Mouse (Mus musculus) heart, embryonic 14.5 days (tissue): ENCODE measurements around the gene Map2k3. TPM values are rescaled to one million over a fixed set of nuclear protein-coding genes. Genes with fewer than 3 reads are reported as not detected.

Experiments used
- ATAC-seq: fragments of 200-750 bp; cut with Nextera tagmentation; 2 replicates; pipeline ENCODE4 v1.8.0; 2017; ENCODE audit warnings: low read depth, moderate TSS enrichment; ENCODE audit not compliant: insufficient number of reproducible peaks, insufficient read depth, low FRiP score
- H3K27ac ChIP-seq, 2 experiments: fragments of 200-500 bp in 1 of 2; fragments of 300-500 bp in 1 of 2; sonication (generic) in 1 of 2; replicated peaks in 1 of 2; 2 replicates each; pipeline ENCODE4 v1.5.1; 2012 to 2014; ENCODE audit warnings: low read depth in 2 of 2, low read length in 2 of 2, control low read depth in 1 of 2, mild to moderate bottlenecking in 1 of 2, mixed read lengths in 1 of 2; ENCODE audit not compliant: control insufficient read depth in 1 of 2, insufficient read depth in 1 of 2
- H3K27me3 ChIP-seq: fragments of 300-500 bp; sonication (generic); 2 replicates; pipeline ENCODE4 v1.6.1; 2014; ENCODE audit warnings: mild to moderate bottlenecking, low read length, control low read depth; ENCODE audit not compliant: control insufficient read depth, insufficient read depth
- H3K36me3 ChIP-seq: fragments of 300-500 bp; sonication (generic); 2 replicates; pipeline ENCODE4 v1.6.1; 2014; ENCODE audit warnings: mild to moderate bottlenecking, control low read depth, low read length, mixed read lengths; ENCODE audit not compliant: control insufficient read depth, insufficient read depth
- H3K4me1 ChIP-seq, 2 experiments: fragments of 200-500 bp in 1 of 2; fragments of 300-500 bp in 1 of 2; sonication (generic) in 1 of 2; 2 replicates each; pipeline ENCODE4 v1.6.1; 2012 to 2014; ENCODE audit warnings: low read length in 2 of 2, control low read depth in 1 of 2, mixed read lengths in 1 of 2; ENCODE audit not compliant: control insufficient read depth in 2 of 2, insufficient read depth in 2 of 2
- H3K4me2 ChIP-seq: fragments of 300-500 bp; sonication (generic); 2 replicates; pipeline ENCODE4 v1.6.1; 2014; ENCODE audit warnings: mild to moderate bottlenecking, low read length
- H3K4me3 ChIP-seq, 2 experiments: fragments of 200-500 bp in 1 of 2; fragments of 300-500 bp in 1 of 2; sonication (generic) in 1 of 2; 2 replicates each; pipeline ENCODE4 v1.5.1; 2012 to 2014; ENCODE audit warnings: low read length in 2 of 2, mild to moderate bottlenecking in 2 of 2, control low read depth in 1 of 2, low read depth in 1 of 2, moderate library complexity in 1 of 2; ENCODE audit not compliant: control insufficient read depth in 1 of 2, insufficient read depth in 1 of 2
- H3K9ac ChIP-seq: fragments of 300-500 bp; sonication (generic); 2 replicates; pipeline ENCODE4 v1.6.1; 2014; ENCODE audit warnings: mild to moderate bottlenecking, low read length
- H3K9me3 ChIP-seq: fragments of 300-500 bp; sonication (generic); 2 replicates; pipeline ENCODE4 v1.6.1; 2016; ENCODE audit warnings: low read length, control low read depth; ENCODE audit not compliant: control insufficient read depth
- WGBS: fragments of 180-500 bp; shearing (Covaris S2); extraction: QIAGEN DNeasy Blood & Tissue Kit; methylation state at CpG from one replicate; pipeline ENCODE4 v1.1.7; 2014; 5-methylcytosine and 5-hydroxymethylcytosine counted together
- polyA plus RNA-seq: library from polyadenylated mRNA; unstranded; fragments of >200 nt; fragmentation: Nextera tagmentation; extraction: Ambion mirVana; gene quantifications from 2 replicates; pipeline ENCODE4 v1.2.1, GENCODE M21; 2014

Gene Map2k3
- polyA plus RNA-seq, 1 experiment from 2014 or later: 59.2 TPM

GRCm38 (mm10) chr11:60902486-60902885 lies 29.3 kb upstream of the Map2k3 start:
- no peak overlapping the region for H3K27ac ChIP-seq
- H3K9me3 ChIP-seq: no peaks in the 10 kb centered on the region
- WGBS: 71% methylated on average over 4 of the region's 4 CpGs
- peaks cover 31% of the 10 kb centered on the region for H3K36me3 ChIP-seq
- no peak for ATAC-seq
- no peak overlapping the region for H3K9ac ChIP-seq
- no peaks in the 10 kb centered on the region for H3K27me3 ChIP-seq
- H3K4me1 ChIP-seq: peaks cover 0 to 2% of the 10 kb centered on the region in 2 experiments; a peak in 2 of 4 replicates
- no peak overlapping the region for H3K4me3 ChIP-seq
- H3K4me2 ChIP-seq: no peak overlapping the region

DNA sequence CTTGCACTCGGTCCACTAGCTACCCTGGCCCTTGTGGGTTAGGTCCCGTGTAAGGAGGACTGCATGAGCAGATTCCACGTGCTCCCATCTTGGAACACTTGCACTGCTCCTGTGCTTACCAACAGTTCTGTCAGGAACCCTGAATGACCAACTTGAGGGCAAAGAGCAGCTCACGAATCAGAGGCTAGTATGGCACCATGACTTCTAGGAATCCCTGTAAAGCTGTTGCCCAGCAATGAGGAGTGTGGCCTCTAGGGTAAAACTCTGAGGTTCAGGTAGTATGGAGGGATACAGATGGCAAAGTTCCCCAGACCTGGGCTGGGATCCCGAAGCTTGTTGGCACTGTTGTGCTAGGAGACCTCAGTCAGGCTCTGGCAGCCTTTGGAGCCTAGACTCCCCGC lies 28.2 kb upstream of the Map2k3 start:
- WGBS: 84% methylated on average over 6 of the region's 6 CpGs
- Histone ChIP-seq H3K27ac (no peak overlapping the region), H3K27me3 (no peaks in the 10 kb centered on the region), H3K4me3 (no peak overlapping the region), H3K4me1 (peaks cover 0 to 2% of the 10 kb centered on the region in 2 experiments; a peak in 2 of 4 replicates), H3K36me3 (peaks cover 31% of the 10 kb centered on the region), H3K4me2 (no peak overlapping the region), H3K9ac (no peak overlapping the region), H3K9me3 (no peaks in the 10 kb centered on the region)
- no peak; the same call in 1 of the 2 replicates for ATAC-seq

GRCm38 (mm10) chr11:60905407-60906120 lies 26.3 kb upstream of the Map2k3 start:
- WGBS: 86% methylated on average over 10 of the region's 10 CpGs
- Histone ChIP-seq H3K27me3 (no peaks in the 10 kb centered on the region), H3K4me1 (peaks cover 0 to 2% of the 10 kb centered on the region in 2 experiments; a peak in 2 of 4 replicates), H3K4me3 (no peak overlapping the region), H3K9ac (no peak overlapping the region), H3K9me3 (no peaks in the 10 kb centered on the region), H3K4me2 (no peak overlapping the region), H3K27ac (no peak overlapping the region), H3K36me3 (peaks cover 35% of the 10 kb centered on the region)
- no peak for ATAC-seq

DNA sequence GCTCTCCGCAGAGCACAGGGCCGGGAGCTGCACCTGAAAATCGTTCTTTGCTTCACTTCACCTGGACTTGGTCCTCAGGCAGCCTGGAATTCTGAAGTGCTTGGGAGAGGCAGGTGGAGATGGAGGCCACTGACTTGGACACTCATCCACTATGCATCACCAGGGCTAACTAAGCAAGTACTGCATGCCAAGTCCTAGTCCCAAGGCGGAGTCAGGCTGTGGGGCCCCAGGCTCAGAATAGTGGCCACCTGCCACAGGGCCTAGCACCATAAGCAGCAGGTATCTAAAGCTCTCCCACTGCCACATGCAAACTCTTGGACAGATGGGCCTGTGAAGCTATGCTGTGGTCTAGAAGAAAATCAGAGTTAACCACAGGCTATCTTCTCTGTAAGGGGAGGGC lies 25.4 kb upstream of the Map2k3 start:
- Histone ChIP-seq H3K9me3 (no peaks in the 10 kb centered on the region), H3K4me1 (peaks cover 2% of the 10 kb centered on the region in 2 experiments; a peak in 3 of 4 replicates), H3K4me3 (no peak overlapping the region), H3K27ac (no peak overlapping the region), H3K36me3 (peaks cover 35% of the 10 kb centered on the region), H3K4me2 (no peak overlapping the region), H3K27me3 (no peaks in the 10 kb centered on the region), H3K9ac (no peak overlapping the region)
- WGBS: 81% methylated on average over 4 of the region's 4 CpGs
- no peak for ATAC-seq

- Histone ChIP-seq H3K27ac (no peak overlapping the region), H3K36me3 (peaks cover 35% of the 10 kb centered on the region), H3K4me2 (no peak overlapping the region), H3K9ac (no peak overlapping the region), H3K9me3 (no peaks in the 10 kb centered on the region), H3K4me3 (no peak overlapping the region), H3K4me1 (peaks cover 7 to 15% of the 10 kb centered on the region in 2 experiments), H3K27me3 (no peaks in the 10 kb centered on the region)
- 53% methylated on average over 3 of the region's 3 CpGs for WGBS
- no peak for ATAC-seq
These were observed 23.8 kb upstream of the Map2k3 start for GRCm38 (mm10) chr11:60908073-60908472.

DNA sequence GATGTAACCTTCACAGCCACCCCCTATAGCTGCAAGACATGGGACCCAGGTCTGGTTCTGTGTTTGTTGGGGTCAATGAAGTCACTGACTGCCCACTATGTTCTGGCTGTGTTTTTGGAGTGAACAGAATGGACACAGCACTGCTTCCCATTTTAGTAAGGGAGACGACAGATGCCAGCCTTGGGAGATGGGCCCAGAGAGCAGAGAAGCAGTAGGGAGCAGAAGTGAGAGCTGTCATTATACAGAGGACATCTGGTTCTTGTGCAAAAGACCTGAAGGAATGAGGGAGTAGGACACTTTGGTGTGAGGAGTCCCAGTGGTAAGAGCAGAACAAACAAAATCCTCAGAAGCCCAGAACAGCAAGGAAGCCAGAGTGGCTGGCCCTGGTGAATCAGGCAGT lies 22.2 kb upstream of the Map2k3 start:
- Histone ChIP-seq H3K9me3 (no peaks in the 10 kb centered on the region), H3K36me3 (peaks cover 28% of the 10 kb centered on the region), H3K27ac (no peak overlapping the region), H3K4me2 (no peak overlapping the region), H3K9ac (no peak overlapping the region), H3K4me3 (no peak overlapping the region), H3K27me3 (no peaks in the 10 kb centered on the region), H3K4me1 (peaks cover 8 to 21% of the 10 kb centered on the region in 2 experiments)
- ATAC-seq: no peak
- 76% methylated on average over 1 of the region's 1 CpGs for WGBS

DNA sequence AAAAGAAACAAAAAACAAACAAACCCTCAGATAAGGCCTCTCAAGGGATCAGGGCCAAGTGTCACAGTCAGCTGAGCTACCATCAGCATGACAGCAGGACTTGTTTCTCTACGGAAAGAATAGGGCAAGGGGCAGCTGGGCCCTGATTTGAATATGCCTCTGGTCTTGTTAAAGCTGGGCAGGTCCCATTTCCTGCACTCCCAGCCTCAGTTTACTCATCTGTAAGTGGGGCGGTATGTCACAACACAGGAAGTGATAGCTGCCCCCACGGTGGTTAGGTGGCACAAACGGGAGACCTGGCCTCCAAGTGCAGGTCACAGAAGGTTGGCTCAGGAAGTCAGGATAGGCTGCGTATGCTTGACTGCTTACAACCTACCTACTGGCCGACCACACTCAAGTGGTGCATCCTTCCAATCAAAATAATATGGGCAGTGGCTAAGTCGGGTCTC lies 19.3 kb upstream of the Map2k3 start:
- WGBS: 19% methylated on average over 7 of the region's 7 CpGs
- no peaks in the 10 kb centered on the region for H3K9me3 ChIP-seq
- peak overlapping the region; percentile 69 to 94 for H3K4me3 ChIP-seq
- H3K4me1 ChIP-seq: peaks cover 17 to 28% of the 10 kb centered on the region in 2 experiments
- H3K4me2 ChIP-seq: peak overlapping the region; percentile 71
- H3K27me3 ChIP-seq: no peaks in the 10 kb centered on the region
- 0 out of 2 replicates have a peak, but pooled peaks cover 4% of the 10 kb centered on the region for H3K36me3 ChIP-seq
- no peak overlapping the region for H3K27ac ChIP-seq
- no peak for ATAC-seq
- H3K9ac ChIP-seq: peak overlapping the region; percentile 89
